Mouse (Mus musculus) megakaryocyte, embryonic 14.5 days (primary cell): ENCODE measurements at regions not wholly inside any gene's neighbourhood (a gene's known extent, or its start where the extent isn't known, plus 50 kb on each side); places are given as distances from the start of the nearest gene placed in this dataset.

Experiments used
- FLI1 ChIP-seq: IDR thresholded peaks from 2 replicates; pipeline ENCODE4 v1.6.1; 2012; ENCODE audit warnings: low read length, inconsistent platforms, mixed read lengths
- GATA1 ChIP-seq: IDR thresholded peaks from 3 replicates; pipeline ENCODE4 v1.6.1; 2012; ENCODE audit warnings: mixed read lengths, low read length, inconsistent platforms, borderline replicate concordance

- TF ChIP-seq GATA1, result no peak
- no peak for TF ChIP-seq FLI1
Measured at GRCm38 (mm10) chr4:100637597-100637996, 138.9 kb upstream of the Cachd1 start.
